Mouse (Mus musculus) bone marrow, adult 2 months (tissue): Measurements from ENCODE around the gene Sys1. TPM values are rescaled to one million over a fixed set of nuclear protein-coding genes. Genes with fewer than 3 reads are reported as not detected.

Experiments
- H3K27ac ChIP-seq: fragments of 200-500 bp; 2 replicates; pipeline ENCODE4 v1.5.1; 2012; ENCODE audit warnings: low read depth, mild to moderate bottlenecking, control low read depth, inconsistent platforms, low read length; ENCODE audit not compliant: control insufficient read depth, poor library complexity, insufficient read depth
- H3K4me1 ChIP-seq: fragments of 200-500 bp; 2 replicates; pipeline ENCODE4 v1.6.1; 2011; ENCODE audit warnings: low read length; ENCODE audit not compliant: control insufficient read depth, insufficient read depth
- H3K4me3 ChIP-seq: fragments of 200-500 bp; replicated peaks from 2 replicates; pipeline ENCODE3; 2011; ENCODE audit warnings: mild to moderate bottlenecking, low read depth, low read length, control low read depth; ENCODE audit not compliant: control insufficient read depth
- CTCF ChIP-seq: fragments of 200-500 bp; IDR thresholded peaks from 2 replicates; pipeline ENCODE4 v1.5.1; 2011; ENCODE audit warnings: low read length, control low read depth; ENCODE audit not compliant: control insufficient read depth, insufficient read depth
- POLR2A ChIP-seq: fragments of 200-500 bp; IDR thresholded peaks from 2 replicates; pipeline ENCODE4 v1.6.1; 2011; ENCODE audit warnings: low read depth, mild to moderate bottlenecking, control low read depth, low read length, borderline replicate concordance; ENCODE audit not compliant: control insufficient read depth
- WGBS: fragments of 180-500 bp; shearing (Covaris S2); methylation state at CpG from one replicate; pipeline ENCODE4 v1.1.7; 2018; 5-methylcytosine and 5-hydroxymethylcytosine counted together
- polyA plus RNA-seq: library from polyadenylated mRNA; stranded (reverse); fragments of >200 nt; gene quantifications from 2 replicates; pipeline ENCODE4 v1.2.4, GENCODE M21; 2011; ENCODE audit warnings: low replicate concordance; ENCODE audit not compliant: missing spikeins, insufficient read depth, insufficient read length

Gene Sys1
- polyA plus RNA-seq, 1 experiment, result 26.7 TPM

GRCm38 (mm10) chr2:164452000-164452676, 4.6 kb upstream of the Sys1 start:
- no peaks in the 10 kb centered on the region; the same call in 1 of the 2 replicates for H3K4me1 ChIP-seq
- WGBS, result 36% methylated on average over 13 of the region's 13 CpGs
- no peak overlapping the region for H3K27ac ChIP-seq
- H3K4me3 ChIP-seq, result no peak overlapping the region
- TF ChIP-seq POLR2A, result no peak
- TF ChIP-seq CTCF, result no peak

GRCm38 (mm10) chr2:164453047-164453757, 3.6 kb upstream of the Sys1 start:
- TF ChIP-seq CTCF, result no peak
- no peak for TF ChIP-seq POLR2A
- H3K4me3 ChIP-seq, result no peak overlapping the region
- H3K4me1 ChIP-seq, result no peaks in the 10 kb centered on the region; the same call in 1 of the 2 replicates
- WGBS, result 73% methylated on average over 14 of the region's 14 CpGs
- H3K27ac ChIP-seq, result no peak overlapping the region

- H3K27ac ChIP-seq, result no peak overlapping the region
- H3K4me3 ChIP-seq, result no peak overlapping the region
- H3K4me1 ChIP-seq, result peaks cover 2% of the 10 kb centered on the region; the same call in 1 of the 2 replicates
- 70% methylated on average over 7 of the region's 7 CpGs for WGBS
- no peak for TF ChIP-seq POLR2A
- TF ChIP-seq CTCF, result no peak
Measured at GRCm38 (mm10) chr2:164453887-164454500, 2.8 kb upstream of the Sys1 start.

- H3K27ac ChIP-seq, result no peak overlapping the region
- 33% methylated on average over 10 of the region's 10 CpGs for WGBS
- H3K4me3 ChIP-seq, result no peak overlapping the region
- TF ChIP-seq CTCF (no peak), POLR2A (no peak)
- H3K4me1 ChIP-seq, result peaks cover 2% of the 10 kb centered on the region; the same call in 1 of the 2 replicates
Measured at GRCm38 (mm10) chr2:164454846-164455245, 1.9 kb upstream of the Sys1 start.

- Histone ChIP-seq H3K27ac (no peak overlapping the region), H3K4me3 (no peak overlapping the region), H3K4me1 (peaks cover 2% of the 10 kb centered on the region; the same call in 1 of the 2 replicates)
- TF ChIP-seq CTCF (no peak), POLR2A (no peak)
- WGBS, result 63% methylated on average over 6 of the region's 6 CpGs
Measured at GRCm38 (mm10) chr2:164455421-164456190, 1.2 kb upstream of the Sys1 start.

- WGBS, result 72% methylated on average over 1 of the region's 1 CpGs
- Histone ChIP-seq H3K4me1 (peaks cover 2% of the 10 kb centered on the region; the same call in 1 of the 2 replicates), H3K27ac (no peak overlapping the region), H3K4me3 (no peak overlapping the region)
- no peak for TF ChIP-seq POLR2A
Measured at GRCm38 (mm10) chr2:164456413-164456812, 351 bp upstream of the Sys1 start.

- Histone ChIP-seq H3K4me1 (peaks cover 2% of the 10 kb centered on the region; the same call in 1 of the 2 replicates), H3K27ac (no peak overlapping the region)
Measured at GRCm38 (mm10) chr2:164457942-164458341, 1.2 kb downstream of the Sys1 start.

More at GRCm38 (mm10) chr2:164457942-164458341, 1.2 kb downstream of the Sys1 start:
- TF ChIP-seq POLR2A (no peak), CTCF (no peak)
- 35% methylated on average over 7 of the region's 7 CpGs for WGBS
- H3K4me3 ChIP-seq, result no peak overlapping the region
